9 mouse cellular contexts compared by ENCODE assay signal in the genomic region with DNA sequence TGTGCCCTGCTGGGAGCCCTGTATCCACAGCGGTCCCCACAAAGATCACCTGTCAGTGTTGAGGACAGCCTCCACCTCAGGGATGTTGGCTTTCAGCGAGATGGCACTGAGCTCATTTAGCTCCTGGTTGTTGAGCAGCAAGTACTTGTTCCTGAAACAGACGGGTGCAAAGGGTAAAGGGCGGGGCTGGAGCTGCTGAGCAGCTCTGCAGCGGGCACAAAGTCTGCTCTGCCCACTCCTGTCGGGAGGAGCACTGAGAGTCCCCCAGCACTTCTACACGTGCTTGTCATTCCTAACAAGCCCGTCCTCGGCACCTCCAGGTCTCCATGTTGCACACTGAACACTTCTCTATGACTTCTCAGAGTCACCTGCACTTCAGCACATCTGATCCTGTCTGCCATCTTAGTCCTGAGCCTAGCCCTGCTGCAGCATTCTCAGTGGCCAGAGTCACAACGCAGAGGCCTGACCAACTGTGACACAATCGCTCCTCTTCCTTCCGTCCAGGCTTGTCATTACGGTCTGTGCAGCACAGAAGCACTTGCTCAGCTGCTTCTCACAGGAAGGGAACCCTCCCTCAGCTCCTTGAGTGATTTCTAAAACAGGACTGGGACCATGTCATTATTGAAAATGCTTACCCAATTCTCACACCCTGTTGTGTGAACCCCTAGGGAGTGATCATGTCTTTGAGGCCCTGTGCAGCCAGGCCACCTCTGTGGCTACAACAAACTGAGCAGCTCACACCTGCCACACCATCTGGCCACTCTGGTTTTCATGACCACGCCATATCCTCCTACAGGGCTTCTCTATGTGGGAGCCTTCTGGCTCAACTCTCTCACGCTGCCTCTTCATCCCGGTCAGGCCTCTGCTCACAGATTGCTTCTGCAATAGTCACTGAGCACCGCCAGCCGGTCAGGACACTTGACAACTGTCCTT. TPM values are rescaled to one million over a fixed set of nuclear protein-coding genes. Genes with fewer than 3 reads are reported as not detected.
DNase-seq lines count a peak whose midpoint lies in the region; ATAC-seq and TF ChIP-seq lines count a peak whose summit lies in the region.
"Had no signal": no experiment of that assay in that cellular context is flagged by ENCODE, and none has a peak within 500 bp of the region (broad histone marks: within the 10 kb centered on the region; RNA-seq: fewer than 3 reads in every experiment).

No protein-coding gene starts in this region.

- H3K9ac ChIP-seq in kidney, postnatal 0 days (ENCODE audit: low read depth, low read length) = no peak overlapping the region
- H3K9ac ChIP-seq: embryonic facial prominence, embryonic 13.5 days had no signal

- 76% methylated on average over 18 of the region's 18 CpGs for WGBS in kidney, postnatal 0 days

- no peak overlapping the region for H3K4me3 ChIP-seq in kidney, postnatal 0 days (replicated peaks; ENCODE audit: low read depth, low read length)
- H3K4me3 ChIP-seq: embryonic facial prominence, embryonic 13.5 days had no signal

- ATAC-seq in kidney, postnatal 0 days (replicated peaks; ENCODE audit: low FRiP score, low read depth) = peak; percentile 81
- no peak for ATAC-seq in erythroid progenitor cell, adult 5-6 weeks (replicated peaks; ENCODE audit: low FRiP score, poor library complexity, severe bottlenecking)
- ATAC-seq in megakaryocyte progenitor cell, adult 5-6 weeks (replicated peaks; ENCODE audit: poor library complexity) = no peak
- ATAC-seq in megakaryocyte-erythroid progenitor cell, adult 5-6 weeks (replicated peaks; ENCODE audit: low FRiP score, low TSS enrichment, poor library complexity, severe bottlenecking) = no peak

- no peak overlapping the region for H3K27ac ChIP-seq in kidney, postnatal 0 days
- H3K27ac ChIP-seq: embryonic facial prominence, embryonic 13.5 days had no signal

- peak; percentile 12 for DNase-seq in embryo, embryonic 10.5 days (ENCODE audit: low spot score)
- no peak for DNase-seq in embryo, embryonic 9.5 days (ENCODE audit: extremely low spot score)
- peak; percentile 55 for DNase-seq in right cerebral cortex, adult 18-20 months
- DNase-seq in right cerebral cortex, postnatal 4 days = no peak
- DNase-seq in kidney, postnatal 0 days (ENCODE audit: low spot score) = no peak

- H3K4me2 ChIP-seq in kidney, postnatal 0 days (ENCODE audit: low read length) = no peak overlapping the region
- H3K4me2 ChIP-seq: embryonic facial prominence, embryonic 13.5 days had no signal

- no peaks in the 10 kb centered on the region for H3K4me1 ChIP-seq in kidney, postnatal 0 days (replicated peaks; ENCODE audit: insufficient read depth, low read length)
- H3K4me1 ChIP-seq: embryonic facial prominence, embryonic 13.5 days had no signal

- no peaks in the 10 kb centered on the region for H3K9me3 ChIP-seq in kidney, postnatal 0 days (replicated peaks; ENCODE audit: low read length)
- H3K9me3 ChIP-seq: embryonic facial prominence, embryonic 13.5 days had no signal

- H3K27me3 ChIP-seq in kidney, postnatal 0 days (ENCODE audit: insufficient read depth, low read length) = no peaks in the 10 kb centered on the region
- H3K27me3 ChIP-seq: embryonic facial prominence, embryonic 13.5 days had no signal

- H3K36me3 ChIP-seq in kidney, postnatal 0 days (ENCODE audit: insufficient read depth, low read length) = peaks cover 75% of the 10 kb centered on the region

- TF ChIP-seq CTCF in kidney, postnatal 0 days (IDR thresholded peaks at IDR 0.05; ENCODE audit: low read depth) = no peak

RNA-seq across cellular contexts. Expression of a gene that starts 30.8 kb away (rescaled TPM):
- 0.37 and 0.47 TPM in 2 replicates for polyA plus RNA-seq in kidney, postnatal 0 days (2015; fragmentation: Nextera tagmentation; extraction: Ambion mirVana)
- total RNA-seq in erythroid progenitor cell, adult 5-6 weeks (2015; ENCODE audit: low replicate concordance) = not detected in 2 replicates
- total RNA-seq in erythroid progenitor cell, adult 5-6 weeks (2017; ENCODE audit: low replicate concordance) = not detected in 2 replicates
- 0.07 TPM in 1 of 2 replicates, not detected in the other for total RNA-seq in megakaryocyte progenitor cell, adult 5-6 weeks (2015)
- total RNA-seq in megakaryocyte progenitor cell, adult 5-6 weeks (2017) = not detected in 2 replicates
- not detected in 2 replicates for total RNA-seq in megakaryocyte-erythroid progenitor cell, adult 5-6 weeks (2014; fragmentation: Nextera tagmentation)
- not detected in 2 replicates for total RNA-seq in megakaryocyte-erythroid progenitor cell, adult 5-6 weeks (2017)

RNA-seq across cellular contexts. Expression of a gene that starts 49.2 kb away (rescaled TPM):
- 114 and 129 TPM in 2 replicates for polyA plus RNA-seq in kidney, postnatal 0 days (2015; fragmentation: Nextera tagmentation; extraction: Ambion mirVana)
- total RNA-seq in erythroid progenitor cell, adult 5-6 weeks (2015; ENCODE audit: low replicate concordance) = 2.9 and 7.1 TPM in 2 replicates
- 5.6 and 9.6 TPM in 2 replicates for total RNA-seq in erythroid progenitor cell, adult 5-6 weeks (2017; ENCODE audit: low replicate concordance)
- 9.9 and 12.2 TPM in 2 replicates for total RNA-seq in megakaryocyte progenitor cell, adult 5-6 weeks (2015)
- total RNA-seq in megakaryocyte progenitor cell, adult 5-6 weeks (2017) = 13.4 and 18.2 TPM in 2 replicates
- 20.2 and 27.0 TPM in 2 replicates for total RNA-seq in megakaryocyte-erythroid progenitor cell, adult 5-6 weeks (2014; fragmentation: Nextera tagmentation)
- total RNA-seq in megakaryocyte-erythroid progenitor cell, adult 5-6 weeks (2017) = 18.9 and 23.2 TPM in 2 replicates

RNA-seq across cellular contexts. Expression of a gene that starts 50.4 kb away (rescaled TPM):
- 100 and 102 TPM in 2 replicates for polyA plus RNA-seq in kidney, postnatal 0 days (2015; fragmentation: Nextera tagmentation; extraction: Ambion mirVana)
- total RNA-seq in erythroid progenitor cell, adult 5-6 weeks (2015; ENCODE audit: low replicate concordance) = 35.6 and 35.7 TPM in 2 replicates
- 19.7 and 49.9 TPM in 2 replicates for total RNA-seq in erythroid progenitor cell, adult 5-6 weeks (2017; ENCODE audit: low replicate concordance)
- total RNA-seq in megakaryocyte progenitor cell, adult 5-6 weeks (2015) = 59.0 and 62.9 TPM in 2 replicates
- 73.1 and 89.6 TPM in 2 replicates for total RNA-seq in megakaryocyte progenitor cell, adult 5-6 weeks (2017)
- total RNA-seq in megakaryocyte-erythroid progenitor cell, adult 5-6 weeks (2014; fragmentation: Nextera tagmentation) = 86.6 and 122 TPM in 2 replicates
- total RNA-seq in megakaryocyte-erythroid progenitor cell, adult 5-6 weeks (2017) = 45.2 and 61.0 TPM in 2 replicates

Comparison
In these comparisons a context has a peak if more than half of its experiments do, and no peak if none do; other contexts are left out.
1. DNase-seq: peak in embryo, embryonic 10.5 days (single experiment) and right cerebral cortex, adult 18-20 months (single experiment); none in embryo, embryonic 9.5 days (single experiment), right cerebral cortex, postnatal 4 days (single experiment) and kidney, postnatal 0 days (single experiment).